Mouse (Mus musculus) stomach, embryonic 15.5 days (tissue): ENCODE measurements around the gene Nfkbil1. TPM values are rescaled to one million over a fixed set of nuclear protein-coding genes. Genes with fewer than 3 reads are reported as not detected.
A peak's percentile ranks its signal among the peaks of the same experiment; 100 is the strongest.
"Not testable (repeated sequence)": the region's sequence is repeated elsewhere in the genome, so short reads cannot be mapped to it uniquely, and the experiment has no call there.

Experiments
- ATAC-seq: fragments of 200-750 bp; cut with Nextera tagmentation; 2 replicates; pipeline ENCODE4 v1.8.0; 2017; ENCODE audit warnings: low read depth, moderate number of reproducible peaks, moderate TSS enrichment; ENCODE audit not compliant: insufficient read depth, low FRiP score
- H3K27ac ChIP-seq: fragments of 300-500 bp; sonication (generic); 2 replicates; pipeline ENCODE4 v1.5.1; 2015; ENCODE audit warnings: mild to moderate bottlenecking, inconsistent platforms
- H3K27me3 ChIP-seq: fragments of 300-500 bp; sonication (generic); replicated peaks from 2 replicates; pipeline ENCODE4 v1.6.1; 2015; ENCODE audit warnings: inconsistent platforms
- H3K36me3 ChIP-seq: fragments of 300-500 bp; sonication (generic); 2 replicates; pipeline ENCODE4 v1.6.1; 2015; ENCODE audit warnings: inconsistent platforms
- H3K4me1 ChIP-seq: fragments of 300-500 bp; sonication (generic); 2 replicates; pipeline ENCODE4 v1.6.1; 2015; ENCODE audit warnings: inconsistent platforms
- H3K4me2 ChIP-seq: fragments of 300-500 bp; sonication (generic); 2 replicates; pipeline ENCODE4 v1.6.1; 2015; ENCODE audit warnings: mild to moderate bottlenecking, inconsistent platforms
- H3K4me3 ChIP-seq: fragments of 300-500 bp; sonication (generic); replicated peaks from 2 replicates; pipeline ENCODE4 v1.5.1; 2015; ENCODE audit warnings: inconsistent platforms
- H3K9ac ChIP-seq: fragments of 300-500 bp; sonication (generic); 2 replicates; pipeline ENCODE4 v1.6.1; 2015; ENCODE audit warnings: inconsistent platforms
- H3K9me3 ChIP-seq: fragments of 300-500 bp; sonication (generic); 2 replicates; pipeline ENCODE4 v1.6.1; 2016; ENCODE audit warnings: inconsistent platforms
- WGBS: fragments of 180-500 bp; shearing (Covaris S2); methylation state at CpG from one replicate; pipeline ENCODE4 v1.1.7; 2015; 5-methylcytosine and 5-hydroxymethylcytosine counted together
- polyA plus RNA-seq: library from polyadenylated mRNA; unstranded; fragments of >200 nt; fragmentation: Nextera tagmentation; extraction: Ambion mirVana; gene quantifications from 2 replicates; pipeline ENCODE4 v1.2.1, GENCODE M21; 2015

Gene Nfkbil1
- polyA plus RNA-seq, 1 experiment from 2014 or later, result 12.5 TPM

DNA sequence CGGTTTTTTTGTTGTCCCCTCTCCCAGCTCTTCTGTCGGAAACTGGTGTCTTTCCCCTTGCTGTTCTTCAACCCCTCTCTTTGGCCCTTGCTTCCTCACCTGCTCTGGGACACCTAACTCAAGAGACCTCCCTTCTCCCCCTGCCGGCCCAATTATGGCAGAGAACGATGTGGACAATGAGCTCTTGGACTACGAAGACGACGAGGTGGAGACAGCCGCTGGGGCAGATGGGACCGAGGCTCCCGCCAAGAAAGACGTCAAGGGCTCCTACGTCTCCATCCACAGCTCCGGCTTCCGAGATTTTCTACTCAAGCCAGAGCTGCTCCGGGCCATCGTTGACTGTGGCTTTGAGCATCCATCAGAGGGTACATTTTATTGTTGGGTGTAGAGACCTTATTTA is 7.5 kb upstream of the Nfkbil1 start:
- ATAC-seq, result 0 out of 2 replicates have a peak, but pooled peaks have one; percentile 2
- Histone ChIP-seq H3K4me3 (peak overlapping the region; percentile 70), H3K9me3 (no peaks in the 10 kb centered on the region), H3K27me3 (no peaks in the 10 kb centered on the region), H3K36me3 (peaks cover 40% of the 10 kb centered on the region), H3K9ac (peak overlapping the region; percentile 93), H3K4me1 (peaks cover 38% of the 10 kb centered on the region), H3K27ac (peak overlapping the region; percentile 99; the same call in 1 of the 2 replicates), H3K4me2 (peak overlapping the region; percentile 81)
- WGBS, result 2% methylated on average over 16 of the region's 16 CpGs

DNA sequence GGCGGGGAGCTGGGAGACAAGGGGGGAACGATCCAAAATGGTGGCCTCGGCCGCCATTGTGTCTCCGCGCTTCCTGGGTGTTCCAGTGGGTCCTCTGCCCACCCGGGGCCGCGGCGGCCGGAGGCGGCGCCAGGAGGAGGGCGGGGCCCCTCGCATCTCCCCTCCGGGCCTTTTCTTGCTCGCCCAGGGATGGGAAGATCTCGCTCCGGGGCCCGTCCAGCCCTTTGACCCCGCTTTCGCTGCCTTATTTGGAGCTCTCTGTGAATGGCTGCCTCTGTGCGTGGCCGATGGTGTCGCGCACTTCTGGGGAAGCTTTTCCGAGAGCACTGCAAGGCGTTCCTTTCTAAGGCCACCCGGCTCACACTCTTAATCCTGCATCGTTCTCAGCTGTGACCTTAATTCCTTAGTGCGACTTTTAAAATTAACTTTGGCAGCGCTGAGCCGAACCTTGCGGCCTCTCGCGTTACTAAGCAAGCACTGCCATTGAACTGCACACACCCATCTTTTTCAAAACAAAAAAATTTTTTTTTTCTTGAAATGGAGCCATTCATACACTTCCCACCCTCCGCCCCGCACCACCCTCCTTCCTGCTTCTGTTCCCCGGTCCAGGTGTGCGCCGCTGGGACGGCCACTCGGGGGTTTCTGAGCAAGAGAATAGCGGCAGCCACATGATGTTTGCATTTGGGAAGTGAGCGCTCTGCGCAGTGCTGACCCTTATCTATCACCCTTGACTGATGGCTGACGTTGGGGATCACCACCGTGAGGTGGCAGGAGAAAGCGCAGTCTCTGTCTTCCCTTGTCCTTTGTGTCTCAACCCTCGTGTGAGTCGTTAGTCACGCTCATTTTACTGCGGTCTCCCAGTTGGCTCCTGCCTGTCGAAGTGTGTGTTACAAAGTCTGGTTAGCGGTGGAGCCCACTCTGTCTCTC is 6.7 kb upstream of the Nfkbil1 start:
- peaks cover 35% of the 10 kb centered on the region for H3K4me1 ChIP-seq
- H3K9me3 ChIP-seq, result no peaks in the 10 kb centered on the region
- under 1% methylated on average over 55 of the region's 55 CpGs for WGBS
- no peaks in the 10 kb centered on the region for H3K27me3 ChIP-seq
- peak overlapping the region; percentile 70 for H3K4me3 ChIP-seq
- peak overlapping the region; percentile 81 for H3K4me2 ChIP-seq
- H3K27ac ChIP-seq, result peak overlapping the region; percentile 99
- H3K9ac ChIP-seq, result peak overlapping the region; percentile 93
- ATAC-seq, result peak; percentile 27
- peaks cover 32% of the 10 kb centered on the region for H3K36me3 ChIP-seq

DNA sequence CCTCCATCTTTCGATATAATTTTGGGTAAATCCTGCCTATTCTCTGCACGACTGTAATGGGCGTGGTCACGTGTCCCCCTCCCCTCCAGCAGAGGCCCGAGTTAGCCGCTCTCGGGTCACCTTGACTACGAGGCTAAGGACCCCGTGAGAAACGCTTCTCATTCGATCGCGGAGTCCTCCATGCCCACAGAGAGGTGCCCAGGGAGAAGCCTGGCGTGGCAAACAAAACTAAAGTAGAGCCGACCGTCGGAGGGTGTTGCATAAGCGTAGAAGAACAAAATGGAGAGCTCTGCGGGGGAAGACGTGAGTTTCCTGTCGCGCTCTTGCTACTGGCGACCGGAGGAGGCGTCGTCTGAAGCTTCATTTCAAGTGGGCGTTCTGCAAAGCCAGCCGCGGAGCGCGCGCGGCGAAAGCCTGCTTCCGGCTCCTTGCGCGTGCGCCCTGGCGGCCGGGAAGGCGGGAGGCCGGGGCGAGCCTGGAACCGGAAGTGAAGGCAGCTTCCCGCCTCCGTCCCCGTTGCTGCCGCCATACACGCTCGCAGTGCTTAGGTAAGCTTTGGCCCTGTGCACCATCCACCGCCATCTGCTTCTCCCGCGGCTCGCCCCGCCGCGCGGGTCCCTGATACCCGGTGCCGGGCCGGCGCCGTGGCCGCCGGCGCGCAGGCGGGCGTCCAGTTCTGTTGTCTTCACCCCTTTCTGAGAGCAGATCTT is 5.9 kb upstream of the Nfkbil1 start, which contains the start of gene Ddx39b:
Gene Ddx39b, plus strand, starts transcription at position 442 of the 710 bp plus-strand sequence.
- H3K4me2 ChIP-seq, result peak within 1 kb of the TSS; percentile 81
- no peaks in the 10 kb centered on the region for H3K27me3 ChIP-seq
- H3K27ac ChIP-seq, result peak within 1 kb of the TSS; percentile 99
- ATAC-seq, result peak; percentile 87
- peak within 1 kb of the TSS; percentile 93 for H3K9ac ChIP-seq
- WGBS, result under 1% methylated on average over 69 of the region's 69 CpGs
- H3K36me3 ChIP-seq, result peaks cover 24% of the 10 kb centered on the region
- H3K9me3 ChIP-seq, result no peaks in the 10 kb centered on the region
- peak within 1 kb of the TSS; percentile 70 for H3K4me3 ChIP-seq
- H3K4me1 ChIP-seq, result peaks cover 38% of the 10 kb centered on the region

DNA sequence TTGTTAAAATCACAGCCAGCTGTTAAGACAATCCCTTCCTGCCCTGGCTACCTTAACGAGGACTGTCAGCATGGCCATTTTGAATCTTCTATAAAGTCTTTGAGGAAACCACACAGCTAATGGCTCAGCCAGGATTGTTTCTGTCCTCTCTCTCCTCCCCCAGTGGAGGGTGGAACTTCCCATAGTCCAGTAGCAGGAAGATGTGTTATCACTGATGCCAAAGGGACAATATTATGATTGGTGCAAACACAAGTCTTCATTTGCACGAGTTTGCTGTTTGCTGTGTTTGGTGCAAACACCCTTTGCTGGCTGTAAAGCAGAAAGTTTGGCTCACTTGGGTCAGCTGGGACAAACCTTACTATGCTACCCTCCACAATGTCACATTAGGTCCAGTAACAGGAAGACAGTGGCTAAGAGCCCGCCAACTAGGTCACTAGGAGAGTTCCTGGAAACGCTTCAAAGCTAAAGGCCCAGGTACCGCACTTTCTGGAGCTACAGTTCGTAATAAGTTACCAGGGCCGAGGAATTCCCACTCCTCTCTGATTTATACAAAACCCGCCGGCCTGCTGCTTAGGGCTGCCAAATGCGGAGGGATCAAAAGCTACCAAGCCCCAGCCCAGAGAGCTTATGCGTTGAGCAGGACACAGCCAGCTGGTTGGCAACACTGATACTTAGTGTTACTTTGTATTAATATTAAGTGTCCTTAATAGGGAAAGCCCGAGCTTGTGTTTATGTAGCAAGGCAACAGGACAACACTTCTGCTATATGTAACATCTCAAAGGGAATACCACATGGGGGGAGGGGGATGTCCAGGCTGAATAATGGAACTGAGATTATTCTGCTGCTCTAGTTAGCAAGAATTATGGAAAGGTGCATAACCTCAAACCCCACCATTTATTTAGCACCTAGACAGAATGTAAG is 5.1 kb upstream of the Nfkbil1 start:
- H3K36me3 ChIP-seq, result peaks cover 16% of the 10 kb centered on the region
- peak; percentile 6; the same call in 1 of the 2 replicates for ATAC-seq
- H3K4me1 ChIP-seq, result peaks cover 41% of the 10 kb centered on the region
- peak overlapping the region; percentile 70 for H3K4me3 ChIP-seq
- WGBS, result 22% methylated on average over 12 of the region's 12 CpGs
- peak overlapping the region; percentile 10; the same call in 1 of the 2 replicates for H3K9ac ChIP-seq
- H3K9me3 ChIP-seq, result no peaks in the 10 kb centered on the region
- peak overlapping the region; percentile 99 for H3K27ac ChIP-seq
- H3K27me3 ChIP-seq, result no peaks in the 10 kb centered on the region
- H3K4me2 ChIP-seq, result peak overlapping the region; percentile 81

DNA sequence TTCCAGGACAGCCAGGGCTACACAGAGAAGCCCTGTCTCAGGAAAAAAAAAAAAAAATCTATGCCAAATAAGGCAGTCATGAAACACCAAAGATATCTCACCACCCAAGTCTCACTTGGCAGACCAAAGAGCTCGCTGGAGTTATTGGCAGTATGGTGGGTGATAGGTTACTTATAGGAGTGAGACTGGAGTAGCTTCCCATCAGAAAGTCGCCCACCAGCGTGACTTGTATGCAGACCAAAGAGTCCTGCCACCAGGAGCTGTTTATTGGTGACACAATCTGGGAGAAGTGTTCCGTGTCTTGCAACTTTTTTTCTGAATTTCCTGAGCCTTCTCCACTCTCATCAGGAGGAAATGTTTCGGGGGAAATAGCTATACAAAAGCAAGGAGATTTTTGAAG is 4.1 kb upstream of the Nfkbil1 start:
- Histone ChIP-seq H3K27ac (peak overlapping the region; percentile 99; the same call in 1 of the 2 replicates), H3K9ac (no peak overlapping the region), H3K4me2 (no peak overlapping the region), H3K9me3 (no peaks in the 10 kb centered on the region), H3K4me1 (peaks cover 32% of the 10 kb centered on the region), H3K36me3 (peaks cover 7% of the 10 kb centered on the region; the same call in 1 of the 2 replicates), H3K4me3 (no peak overlapping the region), H3K27me3 (no peaks in the 10 kb centered on the region)
- no peak for ATAC-seq
- WGBS, result 75% methylated on average over 5 of the region's 5 CpGs

DNA sequence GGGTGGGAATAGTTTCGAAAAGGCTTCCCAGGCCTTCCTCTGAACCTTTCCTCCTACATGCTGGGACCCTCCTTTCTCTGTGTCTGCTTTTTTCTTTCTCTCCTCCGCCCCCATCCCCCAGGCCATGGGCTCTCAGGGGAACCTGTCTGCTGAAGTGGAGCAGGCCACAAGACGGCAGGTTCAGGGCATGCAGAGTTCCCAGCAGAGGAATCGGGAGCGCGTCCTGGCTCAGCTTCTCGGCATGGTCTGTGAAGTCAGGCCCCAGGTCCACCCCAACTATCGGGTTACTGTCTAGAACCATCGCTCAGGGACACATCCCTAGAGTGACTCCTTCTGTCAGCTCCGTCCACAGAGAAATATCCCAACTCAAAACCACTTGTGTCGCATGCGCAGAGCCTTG is 1.9 kb upstream of the Nfkbil1 start:
- Histone ChIP-seq H3K4me3 (no peak overlapping the region), H3K36me3 (no peaks in the 10 kb centered on the region), H3K27ac (no peak overlapping the region), H3K9ac (no peak overlapping the region), H3K9me3 (no peaks in the 10 kb centered on the region), H3K27me3 (no peaks in the 10 kb centered on the region), H3K4me2 (no peak overlapping the region), H3K4me1 (peaks cover 34% of the 10 kb centered on the region)
- 90% methylated on average over 12 of the region's 12 CpGs for WGBS
- no peak for ATAC-seq

DNA sequence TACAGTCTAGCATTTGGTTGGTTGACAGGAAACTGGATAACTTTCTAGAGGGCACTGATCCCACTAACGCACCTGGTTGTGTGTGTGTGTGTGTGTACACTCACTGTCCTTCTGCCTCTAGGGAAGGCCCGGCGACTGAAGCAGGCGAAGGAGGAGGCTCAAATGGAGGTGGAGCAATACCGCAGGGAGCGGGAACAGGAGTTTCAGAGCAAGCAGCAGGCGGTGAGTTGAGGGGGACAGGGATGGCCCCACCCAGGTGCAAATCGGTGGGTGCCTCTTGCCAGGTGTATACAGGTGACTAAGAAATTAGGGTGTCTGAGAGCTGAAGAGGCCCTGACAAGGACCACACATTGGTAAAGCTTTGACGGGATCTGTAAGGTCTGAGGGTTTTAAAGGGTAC is 1.4 kb upstream of the Nfkbil1 start:
- Histone ChIP-seq H3K9ac (no peak overlapping the region), H3K9me3 (no peaks in the 10 kb centered on the region), H3K27ac (no peak overlapping the region), H3K27me3 (no peaks in the 10 kb centered on the region), H3K4me3 (no peak overlapping the region), H3K36me3 (no peaks in the 10 kb centered on the region), H3K4me2 (no peak overlapping the region), H3K4me1 (peaks cover 39% of the 10 kb centered on the region)
- WGBS, result 80% methylated on average over 9 of the region's 9 CpGs
- ATAC-seq, result no peak

DNA sequence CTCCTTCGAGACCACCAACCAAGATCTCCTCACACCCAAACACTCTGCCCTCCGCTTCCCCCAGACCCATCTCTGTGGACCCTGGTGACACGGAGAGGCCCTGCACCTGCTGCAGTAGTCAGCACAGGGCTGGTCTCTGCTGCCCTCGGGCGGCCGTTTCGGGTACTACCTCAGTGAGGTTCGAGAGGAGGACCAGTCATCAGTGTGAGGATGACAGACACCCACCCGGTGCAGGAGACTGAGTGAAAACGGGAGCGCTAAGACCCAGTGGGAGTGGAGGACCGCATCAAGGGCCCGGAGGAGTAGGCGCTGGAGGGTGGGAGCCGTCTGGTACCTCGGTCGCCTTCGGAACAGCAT is 776 bp upstream of the Nfkbil1 start:
- Histone ChIP-seq H3K27ac (peak overlapping the region; percentile 95), H3K4me2 (peak overlapping the region; percentile 79), H3K27me3 (no peaks in the 10 kb centered on the region), H3K36me3 (peaks cover under 1% of the 10 kb centered on the region; the same call in 1 of the 2 replicates), H3K9me3 (no peaks in the 10 kb centered on the region), H3K4me3 (peak overlapping the region; percentile 58), H3K4me1 (peaks cover 43% of the 10 kb centered on the region), H3K9ac (peak overlapping the region; percentile 17; the same call in 1 of the 2 replicates)
- WGBS, result under 1% methylated on average over 18 of the region's 18 CpGs
- peak; percentile 57 for ATAC-seq

DNA sequence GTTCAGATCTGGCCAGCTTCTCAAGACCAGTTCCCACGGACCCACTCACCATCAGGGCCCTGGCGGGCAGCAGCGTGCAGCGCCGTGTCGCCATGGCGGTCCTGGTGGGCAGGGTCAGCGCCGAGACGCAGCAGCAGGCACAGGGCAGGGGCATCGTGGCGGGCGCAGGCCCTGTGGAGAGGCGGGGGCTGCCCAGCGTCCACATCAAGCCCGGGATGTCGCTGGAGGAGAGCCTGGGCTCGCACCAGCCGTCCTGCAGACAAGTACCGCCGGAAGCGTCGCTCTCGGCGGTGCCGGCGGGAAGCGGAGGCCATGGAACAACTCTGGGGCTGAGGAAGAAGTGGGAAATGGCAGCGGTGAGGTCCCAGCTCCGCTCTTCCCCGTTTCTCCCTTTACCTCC is 689 bp downstream of the Nfkbil1 start:
- Histone ChIP-seq H3K4me1 (peaks cover 34% of the 10 kb centered on the region), H3K27me3 (no peaks in the 10 kb centered on the region), H3K4me2 (peak overlapping the region; percentile 79), H3K9ac (peak overlapping the region; percentile 70), H3K4me3 (peak overlapping the region; percentile 58), H3K9me3 (no peaks in the 10 kb centered on the region), H3K36me3 (peaks cover 5% of the 10 kb centered on the region; the same call in 1 of the 2 replicates), H3K27ac (peak overlapping the region; percentile 95)
- 2% methylated on average over 31 of the region's 31 CpGs for WGBS
- no peak for ATAC-seq

DNA sequence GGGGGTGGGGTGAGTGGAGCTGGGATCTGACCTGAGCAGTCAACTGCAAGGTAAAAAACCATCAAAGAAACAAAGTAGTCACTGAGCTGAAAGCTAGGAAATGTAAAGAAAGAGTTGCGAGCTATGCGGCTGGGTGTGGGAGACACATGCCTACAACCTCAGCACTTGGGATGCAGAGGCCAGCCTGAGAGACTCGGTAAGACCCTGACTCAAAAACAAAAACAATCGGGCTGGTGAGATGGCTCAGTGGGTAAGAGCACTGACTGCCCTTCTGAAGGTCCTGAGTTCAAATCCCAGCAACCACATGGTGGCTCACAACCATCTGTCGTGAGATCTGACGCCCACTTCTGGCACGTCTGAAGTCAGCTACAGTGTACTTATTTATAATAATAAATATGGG is 1.5 kb downstream of the Nfkbil1 start:
- Histone ChIP-seq H3K36me3 (peaks cover 12% of the 10 kb centered on the region), H3K4me3 (peak overlapping the region; percentile 58; the same call in 1 of the 2 replicates), H3K27ac (peak overlapping the region; percentile 95), H3K4me2 (peak overlapping the region; percentile 79), H3K4me1 (peaks cover 39% of the 10 kb centered on the region)
- not testable (repeated sequence) for ATAC-seq, H3K27me3 ChIP-seq, H3K9ac ChIP-seq, H3K9me3 ChIP-seq
- 78% methylated on average over 7 of the region's 7 CpGs for WGBS
